In genomic region chr3:103102454-103103390, GRCm38 (mm10) we compare ENCODE assay signal across 8 mouse cellular contexts. TPM values are rescaled to one million over a fixed set of nuclear protein-coding genes. Genes with fewer than 3 reads are reported as not detected.
DNase-seq lines count a peak whose midpoint lies in the region; ATAC-seq lines count a peak whose summit lies in the region.

Gene Dennd2c (plus strand): TSS chr3:103102604.

- peak; percentile 92 for DNase-seq in CD4-positive, CD25-positive, alpha-beta regulatory T cell, adult 2 months (ENCODE audit: low read depth, low spot score)
- DNase-seq in liver = peak; percentile 98
- DNase-seq in monocyte, adult 2 months (ENCODE audit: low read depth in 1 of 2, low spot score in 2 of 2) = peak; percentile 71 to 88
- DNase-seq in spleen, postnatal 14 days (ENCODE audit: low spot score in 2 of 2) = peak; percentile 96 to 97

- H3K36me3 ChIP-seq in heart, embryonic 12.5 days = no peaks in the 10 kb centered on the region
- H3K36me3 ChIP-seq in kidney, embryonic 16.5 days (ENCODE audit: insufficient read depth, low read length) = no peaks in the 10 kb centered on the region

- under 1% methylated on average over 72 of the region's 72 CpGs for WGBS in heart, embryonic 12.5 days
- under 1% methylated on average over 71 of the region's 72 CpGs for WGBS in kidney, embryonic 16.5 days

- no peaks in the 10 kb centered on the region for H3K27me3 ChIP-seq in heart, embryonic 12.5 days (replicated peaks)
- peaks cover 2% of the 10 kb centered on the region; the same call in 1 of the 2 replicates for H3K27me3 ChIP-seq in kidney, embryonic 16.5 days (ENCODE audit: insufficient read depth, low read length)

- H3K4me3 ChIP-seq in brown adipose tissue, adult 24 weeks (ENCODE audit: insufficient read depth, low read depth, low read length) = peak within 1 kb of the TSS; percentile 64
- peak within 1 kb of the TSS; percentile 66 for H3K4me3 ChIP-seq in heart, embryonic 12.5 days
- peak within 1 kb of the TSS; percentile 74 for H3K4me3 ChIP-seq in kidney, embryonic 16.5 days (ENCODE audit: low read length)

- peak within 1 kb of the TSS; percentile 82 for H3K9ac ChIP-seq in heart, embryonic 12.5 days
- H3K9ac ChIP-seq in kidney, embryonic 16.5 days (replicated peaks; ENCODE audit: low read length) = peak within 1 kb of the TSS; percentile 79

- H3K4me1 ChIP-seq in brown adipose tissue, adult 24 weeks (ENCODE audit: control insufficient read depth, insufficient read depth, insufficient read length, low read length) = 0 out of 2 replicates have a peak, but pooled peaks cover 2% of the 10 kb centered on the region
- 0 out of 2 replicates have a peak, but pooled peaks cover 7% of the 10 kb centered on the region for H3K4me1 ChIP-seq in heart, embryonic 12.5 days (replicated peaks)
- H3K4me1 ChIP-seq in kidney, embryonic 16.5 days (ENCODE audit: insufficient read depth, low read length) = peaks cover 8% of the 10 kb centered on the region

- H3K9me3 ChIP-seq in heart, embryonic 12.5 days (replicated peaks) = no peaks in the 10 kb centered on the region
- H3K9me3 ChIP-seq in kidney, embryonic 16.5 days (ENCODE audit: low read length) = no peaks in the 10 kb centered on the region

- ATAC-seq in erythroid progenitor cell, adult 5-6 weeks (replicated peaks; ENCODE audit: low FRiP score, poor library complexity, severe bottlenecking) = peak; percentile 91
- peak; percentile 98 for ATAC-seq in heart, embryonic 12.5 days (ENCODE audit: insufficient number of reproducible peaks, low FRiP score)
- peak; percentile 97 for ATAC-seq in kidney, embryonic 16.5 days (ENCODE audit: low FRiP score, low TSS enrichment)

- peak within 1 kb of the TSS; percentile 97 for H3K4me2 ChIP-seq in heart, embryonic 12.5 days
- peak within 1 kb of the TSS; percentile 96 for H3K4me2 ChIP-seq in kidney, embryonic 16.5 days (replicated peaks; ENCODE audit: low read depth, low read length)

- peak within 1 kb of the TSS; percentile 4; the same call in 1 of the 2 replicates for H3K27ac ChIP-seq in brown adipose tissue, adult 24 weeks (replicated peaks; ENCODE audit: low read depth, low read length)
- peak within 1 kb of the TSS; percentile 33 for H3K27ac ChIP-seq in heart, embryonic 12.5 days (ENCODE audit: poor library complexity, severe bottlenecking)
- 0 out of 2 replicates have a peak within 1 kb of the TSS, but pooled peaks have one; percentile 50 for H3K27ac ChIP-seq in kidney, embryonic 16.5 days (ENCODE audit: low read length)

RNA-seq across cellular contexts. Expression of gene Dennd2c, which starts in this region (rescaled TPM):
- polyA plus RNA-seq in brown adipose tissue, adult 24 weeks (2012; ENCODE audit: insufficient read depth, insufficient read length, missing spikeins) = 0.44 and 0.75 TPM in 2 replicates
- 62.0 and 63.3 TPM in 2 replicates for total RNA-seq in erythroid progenitor cell, adult 5-6 weeks (2015; ENCODE audit: low replicate concordance)
- 52.8 and 55.1 TPM in 2 replicates for total RNA-seq in erythroid progenitor cell, adult 5-6 weeks (2017; ENCODE audit: low replicate concordance)
- 5.1 and 5.9 TPM in 2 replicates for polyA plus RNA-seq in heart, embryonic 12.5 days (2016; fragmentation: Nextera tagmentation; extraction: Ambion mirVana)
- polyA plus RNA-seq in kidney, embryonic 16.5 days (2015; fragmentation: Nextera tagmentation; extraction: Ambion mirVana) = 3.7 and 4.0 TPM in 2 replicates

Comparison
In these comparisons a context has a peak if more than half of its experiments do, and no peak if none do; other contexts are left out.
1. Peak in every context shown above with its lines: DNase-seq, ATAC-seq, H3K4me3 ChIP-seq and H3K27ac ChIP-seq.